Mouse (Mus musculus) 3134 (cell line): ENCODE results near the gene Cma1.
"Not testable (repeated sequence)": the region's sequence is repeated elsewhere in the genome, so short reads cannot be mapped to it uniquely, and the experiment has no call there.

ENCODE experiments used
- DNase-seq: peaks from one replicate; pipeline ENCODE4 v3.0.0-alpha.2; 2011; ENCODE audit warnings: low spot score; ENCODE audit not compliant: insufficient read length; ENCODE audit errors: extremely low read depth

Gene Cma1

GRCm38 (mm10) chr14:55944575-55944974 is at the start of gene Cma1:
Cma1 (minus strand) TSS chr14:55944675.
- no peak for DNase-seq

GRCm38 (mm10) chr14:55987464-55987863 is 43.0 kb upstream of the Cma1 start:
- not testable (repeated sequence) for DNase-seq

- DNase-seq = not testable (repeated sequence)
Observed at GRCm38 (mm10) chr14:55963900-55964299, 19.4 kb upstream of the Cma1 start.

GRCm38 (mm10) chr14:55963263-55963662 is 18.8 kb upstream of the Cma1 start:
- DNase-seq = no peak

- DNase-seq = no peak
Observed at GRCm38 (mm10) chr14:55950346-55951030, 6.0 kb upstream of the Cma1 start, which contains the start of gene Cma2. Cma2 (plus strand) TSS chr14:55950980.

- DNase-seq = peak; percentile 16
Observed at GRCm38 (mm10) chr14:55946269-55946969, 1.9 kb upstream of the Cma1 start.

GRCm38 (mm10) chr14:55943601-55944000 is 874 bp downstream of the Cma1 start:
- no peak for DNase-seq

GRCm38 (mm10) chr14:55940070-55940800 is 4.2 kb downstream of the Cma1 start:
- no peak for DNase-seq

GRCm38 (mm10) chr14:55933586-55933985 is 10.9 kb downstream of the Cma1 start:
- DNase-seq = no peak

GRCm38 (mm10) chr14:55929263-55929997 is 15.0 kb downstream of the Cma1 start:
- DNase-seq = no peak

GRCm38 (mm10) chr14:55926847-55927246 is 17.6 kb downstream of the Cma1 start:
- DNase-seq = no peak

GRCm38 (mm10) chr14:55922475-55923232 is 21.8 kb downstream of the Cma1 start:
- DNase-seq = no peak

GRCm38 (mm10) chr14:55918240-55919082 is 26.0 kb downstream of the Cma1 start:
- DNase-seq = no peak

- no peak for DNase-seq
Observed at GRCm38 (mm10) chr14:55913406-55913805, 31.1 kb downstream of the Cma1 start.

GRCm38 (mm10) chr14:55905518-55905917 is 39.0 kb downstream of the Cma1 start:
- no peak for DNase-seq

- DNase-seq = no peak
Observed at GRCm38 (mm10) chr14:55900414-55900755, 44.1 kb downstream of the Cma1 start.

- no peak for DNase-seq
Observed at GRCm38 (mm10) chr14:55899701-55900413, 44.6 kb downstream of the Cma1 start, which contains the start of gene Sdr39u1. Sdr39u1 (minus strand) TSS chr14:55900293.

- DNase-seq = no peak
Observed at GRCm38 (mm10) chr14:55898947-55899346, 45.5 kb downstream of the Cma1 start.

GRCm38 (mm10) chr14:55897671-55898070 is 46.8 kb downstream of the Cma1 start:
- no peak for DNase-seq
